Comparison of ENCODE assay signal across 9 mouse cellular contexts in the genomic region with DNA sequence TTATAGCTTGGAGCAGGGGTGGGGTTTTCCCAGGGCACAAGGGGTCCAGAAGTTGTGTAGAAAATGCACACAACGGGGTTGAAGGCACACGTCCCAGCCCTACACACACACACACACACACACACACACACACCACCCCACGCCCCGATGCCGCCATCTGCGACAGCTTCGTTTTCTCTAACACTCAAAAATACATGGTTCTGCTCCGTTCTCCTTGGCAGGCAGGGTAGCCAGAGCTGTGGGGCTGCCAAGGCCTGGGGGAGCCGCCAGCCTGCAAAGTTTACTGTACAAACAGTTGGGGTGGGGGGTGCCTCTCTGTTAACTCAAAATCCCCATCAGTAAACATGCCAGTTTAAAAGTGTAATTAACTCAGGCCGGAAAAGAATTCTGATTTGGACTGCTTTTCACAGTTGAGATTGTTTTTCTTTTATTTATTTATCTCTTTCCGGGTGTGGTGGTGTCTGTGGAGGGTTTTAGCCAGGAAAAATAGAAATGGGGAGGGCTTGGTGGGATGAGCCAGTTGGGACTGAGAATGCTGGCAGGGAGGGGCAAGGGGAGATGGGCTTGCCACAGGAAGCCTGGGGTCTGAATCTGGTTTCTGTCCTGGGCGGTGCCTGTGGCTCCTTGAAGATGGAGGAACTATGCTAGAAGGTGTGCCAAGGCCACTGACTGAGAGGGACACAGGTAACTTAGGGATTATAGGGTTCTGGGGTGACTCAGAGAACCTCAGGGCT.
DNase-seq lines count a peak whose midpoint lies in the region; ATAC-seq and TF ChIP-seq lines count a peak whose summit lies in the region.
"Had no signal": no experiment of that assay in that cellular context is flagged by ENCODE, and none has a peak within 500 bp of the region (broad histone marks: within the 10 kb centered on the region; RNA-seq: fewer than 3 reads in every experiment).

No protein-coding gene starts in this region.

- no peak for ATAC-seq in midbrain, embryonic 13.5 days
- no peak for ATAC-seq in midbrain, postnatal 0 days (ENCODE audit: low FRiP score)
- no peak for ATAC-seq in hindbrain, embryonic 13.5 days (ENCODE audit: low FRiP score)
- ATAC-seq in monocyte, adult 5-6 weeks (replicated peaks; ENCODE audit: insufficient number of reproducible peaks, low FRiP score, low TSS enrichment, poor library complexity, severe bottlenecking), result no peak
- ATAC-seq: Patski had no signal

- no peak overlapping the region; the same call in 1 of the 2 replicates for H3K9ac ChIP-seq in midbrain, embryonic 13.5 days (replicated peaks)
- no peak overlapping the region for H3K9ac ChIP-seq in midbrain, postnatal 0 days (replicated peaks; ENCODE audit: low read length, poor library complexity, severe bottlenecking)
- H3K9ac ChIP-seq in hindbrain, embryonic 13.5 days, result no peak overlapping the region

- H3K36me3 ChIP-seq in midbrain, embryonic 13.5 days, result peaks cover 15% of the 10 kb centered on the region
- H3K36me3 ChIP-seq in midbrain, postnatal 0 days (ENCODE audit: insufficient read depth, low read length), result peaks cover 8% of the 10 kb centered on the region
- H3K36me3 ChIP-seq in hindbrain, embryonic 13.5 days, result peaks cover 22% of the 10 kb centered on the region
- H3K36me3 ChIP-seq in limb, embryonic 10.5 days, result peaks cover 30% of the 10 kb centered on the region

- H3K4me3 ChIP-seq in midbrain, embryonic 13.5 days (replicated peaks), result no peak overlapping the region
- H3K4me3 ChIP-seq in midbrain, postnatal 0 days (ENCODE audit: low read depth, low read length), result no peak overlapping the region
- no peak overlapping the region for H3K4me3 ChIP-seq in hindbrain, embryonic 13.5 days
- no peak overlapping the region for H3K4me3 ChIP-seq in limb, embryonic 10.5 days

- H3K4me1 ChIP-seq in midbrain, embryonic 13.5 days (replicated peaks), result peaks cover 66% of the 10 kb centered on the region
- H3K4me1 ChIP-seq in midbrain, postnatal 0 days (ENCODE audit: insufficient read depth, low read length), result no peaks in the 10 kb centered on the region
- peaks cover 66% of the 10 kb centered on the region for H3K4me1 ChIP-seq in hindbrain, embryonic 13.5 days (replicated peaks)
- peaks cover 50% of the 10 kb centered on the region for H3K4me1 ChIP-seq in limb, embryonic 10.5 days

- peak overlapping the region; percentile 41 for H3K27ac ChIP-seq in midbrain, embryonic 13.5 days
- no peak overlapping the region for H3K27ac ChIP-seq in midbrain, postnatal 0 days (ENCODE audit: low read depth, low read length)
- peak overlapping the region; percentile 86 for H3K27ac ChIP-seq in hindbrain, embryonic 13.5 days
- peak overlapping the region; percentile 84 for H3K27ac ChIP-seq in limb, embryonic 10.5 days

- no peaks in the 10 kb centered on the region for H3K9me3 ChIP-seq in midbrain, embryonic 13.5 days
- no peaks in the 10 kb centered on the region for H3K9me3 ChIP-seq in midbrain, postnatal 0 days (ENCODE audit: low read length)
- H3K9me3 ChIP-seq in hindbrain, embryonic 13.5 days, result no peaks in the 10 kb centered on the region
- H3K9me3 ChIP-seq in limb, embryonic 10.5 days (replicated peaks), result no peaks in the 10 kb centered on the region

- 78% methylated on average over 12 of the region's 12 CpGs for WGBS in midbrain, embryonic 13.5 days
- 79% methylated on average over 12 of the region's 12 CpGs for WGBS in midbrain, postnatal 0 days
- WGBS in hindbrain, embryonic 13.5 days, result 71% methylated on average over 12 of the region's 12 CpGs
- 80% methylated on average over 12 of the region's 12 CpGs for WGBS in limb, embryonic 10.5 days

- 0 out of 2 replicates have a peak, but pooled peaks cover 6% of the 10 kb centered on the region for H3K27me3 ChIP-seq in midbrain, embryonic 13.5 days
- H3K27me3 ChIP-seq in midbrain, postnatal 0 days (ENCODE audit: insufficient read depth, low read length), result no peaks in the 10 kb centered on the region
- H3K27me3 ChIP-seq in hindbrain, embryonic 13.5 days, result no peaks in the 10 kb centered on the region
- peaks cover 7% of the 10 kb centered on the region; the same call in 1 of the 2 replicates for H3K27me3 ChIP-seq in limb, embryonic 10.5 days (ENCODE audit: low read depth, poor library complexity, severe bottlenecking)

- no peak for TF ChIP-seq CTCF in midbrain, postnatal 0 days (IDR thresholded peaks at IDR 0.05)

- no peak overlapping the region for H3K4me2 ChIP-seq in midbrain, embryonic 13.5 days (replicated peaks)
- H3K4me2 ChIP-seq in midbrain, postnatal 0 days (ENCODE audit: low read depth, low read length, poor library complexity, severe bottlenecking), result no peak overlapping the region
- no peak overlapping the region for H3K4me2 ChIP-seq in hindbrain, embryonic 13.5 days

- no peak for DNase-seq in midbrain, postnatal 0 days (ENCODE audit: low spot score)
- no peak for DNase-seq in limb, embryonic 10.5 days (ENCODE audit: low spot score)
- no peak for DNase-seq in spleen, postnatal 14 days (ENCODE audit: low spot score in 2 of 2)
- no peak for DNase-seq in kidney, postnatal 25 days
- DNase-seq: cerebellum, adult 11-12 months had no signal
